Mouse (Mus musculus): ENCODE data around the gene Sv2c.

The Sv2c gene

DNA sequence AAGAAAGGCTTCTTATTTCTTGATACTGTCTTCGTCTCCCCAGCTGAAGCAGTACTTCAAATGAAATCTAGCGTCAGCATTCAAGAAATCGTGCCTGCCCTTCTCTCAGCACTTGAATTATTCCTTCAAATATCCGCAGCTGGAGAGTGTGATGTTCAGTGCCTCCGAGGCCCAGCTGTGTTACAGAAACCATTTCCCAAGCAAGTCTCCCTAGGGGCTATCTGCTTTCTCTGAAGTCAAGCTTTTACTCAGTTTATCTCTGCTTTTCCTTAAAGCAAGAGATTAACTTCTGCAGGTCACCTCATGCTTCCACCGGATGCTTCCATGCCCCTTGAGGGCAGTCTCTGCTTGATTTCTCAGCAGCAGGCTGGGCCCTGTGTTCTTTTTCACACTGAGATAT, 166.8 kb downstream of the Sv2c start:
- no peak for DNase-seq

DNA sequence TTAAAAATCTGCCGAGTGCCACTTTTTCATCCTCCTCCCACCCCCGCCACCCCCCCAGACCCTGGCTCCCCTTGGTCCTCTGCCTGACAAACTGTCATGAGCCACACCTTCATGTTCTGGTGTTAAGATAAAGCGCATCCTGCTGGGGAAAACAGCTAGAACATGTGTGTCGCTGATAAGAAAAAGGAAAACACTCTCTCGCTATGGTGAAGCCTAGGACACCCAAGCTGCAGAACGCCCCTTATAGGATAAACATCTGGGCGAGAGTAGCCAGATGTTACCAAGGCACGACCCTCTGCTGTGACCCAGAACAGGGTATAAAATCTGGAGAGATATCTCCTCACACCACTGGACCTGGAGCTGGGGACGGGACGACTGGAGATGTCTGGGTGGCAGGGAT, 167.2 kb downstream of the Sv2c start:
- DNase-seq = no peak

DNA sequence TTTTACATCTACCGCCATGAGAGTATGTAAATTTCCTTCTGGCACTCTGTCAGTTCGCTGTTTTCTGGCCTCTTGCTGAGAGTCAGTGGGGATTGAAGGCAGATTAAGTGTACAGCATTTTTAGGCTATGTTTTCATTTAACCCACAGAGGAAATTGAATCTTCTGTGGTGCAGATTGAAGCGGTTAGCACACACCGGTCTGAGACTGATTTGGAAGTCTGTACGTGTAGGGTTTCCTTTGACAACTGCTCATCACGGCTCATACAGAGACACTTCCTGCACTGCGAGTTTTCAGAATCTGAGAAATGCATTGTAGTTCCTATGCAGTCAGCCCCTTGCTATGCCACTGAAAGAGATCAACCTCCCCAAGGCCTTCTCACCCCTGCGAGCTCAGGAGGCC, 168.2 kb downstream of the Sv2c start:
- DNase-seq = no peak

DNA sequence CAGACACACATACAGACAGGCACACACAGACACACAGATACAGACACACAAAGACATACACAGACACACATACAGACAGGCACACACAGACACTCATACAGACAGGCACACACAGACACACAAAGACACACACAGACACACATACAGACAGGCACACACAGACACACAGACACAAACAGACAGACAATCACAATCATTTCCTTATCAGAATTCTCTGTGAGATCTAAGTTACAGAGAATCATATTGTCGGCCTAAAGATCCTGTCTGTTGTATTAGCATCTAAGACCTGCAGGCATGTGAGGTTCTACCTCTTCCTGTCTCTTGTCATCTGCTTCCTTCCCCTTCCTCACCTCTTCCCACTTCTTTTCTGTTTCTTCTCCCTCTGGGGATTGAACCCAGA, 168.7 kb downstream of the Sv2c start:
- no peak for DNase-seq

DNA sequence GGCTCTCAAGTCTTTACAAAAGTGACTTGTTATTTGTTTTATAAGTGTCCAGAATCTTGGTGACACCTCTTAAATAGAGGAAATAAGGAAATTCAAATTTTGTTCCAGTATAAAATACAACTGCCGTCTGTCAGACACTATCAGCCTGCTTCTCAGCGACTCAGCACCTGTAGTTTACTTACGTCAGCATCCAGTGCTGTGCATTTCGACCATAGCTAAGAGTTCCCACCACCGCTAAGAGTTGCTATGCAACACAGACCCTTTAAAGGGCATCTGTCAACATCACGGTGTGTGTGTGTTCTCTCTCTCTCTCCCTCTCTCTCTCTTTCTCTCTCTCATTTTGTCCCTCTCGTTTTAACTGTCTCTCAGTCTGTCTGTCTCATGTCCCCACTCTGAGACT, 170.5 kb downstream of the Sv2c start:
- DNase-seq = no peak

DNA sequence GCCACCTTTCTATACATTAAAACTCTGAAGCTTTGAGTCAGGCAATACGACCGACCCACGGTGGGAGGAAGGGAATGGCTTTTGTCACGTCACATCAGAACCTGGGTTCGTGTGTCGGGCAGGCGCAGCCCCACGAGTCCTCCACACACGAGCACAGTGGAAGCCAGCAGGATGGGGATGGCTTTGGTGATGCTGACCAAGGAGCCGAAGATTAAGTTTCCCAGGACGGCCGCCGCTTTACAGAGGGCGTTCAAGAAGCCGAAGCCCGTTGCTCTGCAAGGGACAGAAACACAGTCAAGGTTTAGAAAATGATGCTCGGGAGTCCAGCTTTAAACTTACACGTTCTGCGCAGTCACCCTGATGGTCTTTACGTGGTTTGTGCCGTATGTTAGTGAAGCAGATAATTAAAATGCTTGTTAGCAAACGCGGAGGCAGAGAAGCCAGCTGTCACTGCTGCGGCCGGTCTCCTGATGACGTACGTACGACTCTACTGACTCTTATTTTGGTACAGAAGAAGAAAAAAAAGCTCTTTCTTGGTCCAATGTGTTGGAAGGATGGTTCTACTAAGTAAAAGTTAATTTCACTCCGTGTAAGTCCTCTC, 171.1 kb downstream of the Sv2c start:
- DNase-seq = peak; percentile 11 to 30

DNA sequence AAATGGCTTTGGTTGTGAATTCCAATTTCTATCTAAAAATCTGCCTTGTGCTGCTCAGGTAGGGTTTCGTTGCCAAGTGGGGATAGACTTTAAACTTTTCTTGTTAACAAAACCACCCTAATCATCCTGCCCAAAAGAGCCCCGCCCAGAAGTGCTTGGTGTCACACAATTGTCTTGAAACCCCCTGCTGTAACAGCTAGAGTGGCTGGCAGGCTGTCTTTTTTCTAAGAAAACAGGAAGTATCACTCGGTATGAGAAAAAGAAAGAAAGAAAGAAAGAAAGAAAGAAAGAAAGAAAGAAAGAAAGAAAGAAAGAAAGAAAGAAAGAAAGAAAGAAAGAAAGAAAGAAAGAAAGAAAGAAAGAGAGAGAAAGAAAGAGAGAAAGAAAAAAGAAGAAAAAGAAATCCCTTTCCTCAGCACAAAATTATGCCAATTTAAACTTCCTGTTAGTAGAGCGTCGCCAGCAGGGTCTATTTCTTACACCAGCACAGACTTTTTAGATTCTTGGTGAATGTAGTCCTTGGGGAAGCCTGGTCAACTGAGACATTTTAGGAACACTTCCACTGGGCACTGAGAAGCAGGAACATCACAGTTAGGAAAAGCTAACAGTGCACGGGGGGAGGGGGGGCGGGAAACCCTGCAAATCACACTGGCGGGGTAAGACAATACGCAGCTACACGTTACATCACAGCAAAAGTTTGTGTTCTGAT, 171.7 kb downstream of the Sv2c start:
- no peak for DNase-seq

DNA sequence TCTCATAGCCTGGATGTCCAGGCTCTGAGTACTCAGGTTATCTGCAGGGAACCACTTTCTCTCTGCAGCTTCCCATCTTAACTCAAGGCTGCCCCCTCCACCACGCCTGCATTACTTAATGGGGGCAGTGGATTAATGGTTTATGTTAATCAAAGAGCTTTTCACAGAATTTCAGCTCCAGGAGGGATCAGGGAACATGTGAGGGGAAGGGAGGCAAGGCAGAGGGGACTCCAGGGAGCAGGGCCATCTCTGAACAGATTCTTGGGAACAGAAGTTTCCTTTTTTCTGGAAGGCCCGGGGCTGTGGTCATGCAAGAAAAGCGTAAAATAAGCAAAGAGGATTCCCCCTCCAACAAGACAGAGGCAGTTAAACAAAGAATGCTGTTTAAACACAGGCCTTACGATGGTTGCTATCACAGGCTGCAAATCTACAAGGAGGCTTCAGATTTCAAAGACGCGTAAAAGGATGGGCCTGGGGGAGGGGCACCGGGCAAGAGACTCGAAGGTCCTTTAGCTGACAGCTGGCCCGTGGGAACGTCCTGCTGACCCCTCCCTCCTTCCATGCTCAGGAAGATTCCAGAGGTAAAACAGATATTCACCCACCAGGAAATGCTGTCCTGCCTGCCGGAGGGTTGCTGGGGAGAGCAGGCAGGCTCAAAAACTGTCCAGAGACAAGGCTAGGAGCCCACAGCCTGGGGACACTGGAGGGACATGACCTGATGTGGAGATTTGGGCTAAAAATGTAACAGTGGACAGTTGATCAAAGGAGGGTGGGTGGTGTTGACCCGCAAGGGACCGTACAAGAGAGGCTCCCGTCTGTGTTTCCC, 172.5 kb downstream of the Sv2c start:
- no peak for DNase-seq

DNA sequence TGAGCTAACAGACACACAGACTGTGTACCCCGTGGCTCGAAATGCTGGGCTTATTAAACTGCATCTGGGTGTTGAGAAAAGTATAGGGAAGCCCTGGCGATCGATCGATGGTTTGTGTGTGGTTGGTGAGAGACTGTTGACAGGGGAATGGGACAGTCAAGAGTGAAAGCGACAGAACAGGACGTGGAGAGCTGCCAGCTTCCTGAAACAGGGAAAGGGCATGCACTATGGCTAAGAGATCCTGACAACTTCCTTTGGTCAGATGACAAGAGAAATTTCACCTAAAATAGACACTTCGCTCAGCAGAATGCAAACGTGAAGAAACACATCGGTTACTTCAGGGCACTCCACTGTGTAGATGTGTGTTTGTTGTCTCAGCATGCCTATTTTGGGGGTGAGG, 175.2 kb downstream of the Sv2c start:
- DNase-seq = no peak

DNA sequence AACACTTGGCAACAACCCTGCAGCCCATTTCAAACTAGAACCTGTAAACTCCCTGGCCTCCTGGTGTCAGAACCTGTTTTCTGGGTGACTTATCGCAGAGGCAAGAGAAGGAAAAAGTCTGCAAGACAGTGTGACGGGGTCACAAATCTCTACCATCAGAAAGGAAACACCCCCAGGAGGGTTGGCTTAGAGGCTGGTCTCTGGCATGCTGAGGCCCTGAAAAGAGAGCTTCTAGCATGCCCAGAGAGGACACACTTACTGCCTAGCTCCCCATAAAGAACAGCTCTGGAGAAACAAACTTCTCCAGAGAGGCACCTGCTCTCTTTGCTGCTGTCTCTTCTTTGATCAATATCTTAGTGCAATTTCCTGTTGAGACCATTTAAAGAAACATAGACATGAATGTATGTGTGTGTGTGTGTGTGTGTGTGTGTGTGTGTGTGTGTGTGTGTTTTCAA, 176.0 kb downstream of the Sv2c start:
- DNase-seq = no peak

DNA sequence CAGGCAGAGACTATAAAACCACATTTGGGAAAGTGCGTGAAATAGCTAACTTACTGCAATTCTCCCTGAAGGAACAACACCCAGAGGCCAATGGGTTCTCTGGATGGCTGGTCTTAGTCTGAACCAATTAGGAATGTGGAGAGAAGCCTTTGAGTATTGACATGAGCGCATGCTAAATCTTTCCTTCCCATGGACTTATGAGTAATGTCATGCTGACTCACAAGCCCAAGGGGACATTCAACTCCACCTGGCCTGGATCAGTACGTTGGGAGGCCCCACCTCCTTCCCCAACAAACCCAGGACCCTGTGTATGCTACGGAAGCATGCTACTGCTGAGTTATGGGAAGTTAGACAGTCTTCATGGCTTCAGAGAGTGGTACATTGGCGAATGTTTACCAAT, 177.2 kb downstream of the Sv2c start:
- DNase-seq = no peak

DNA sequence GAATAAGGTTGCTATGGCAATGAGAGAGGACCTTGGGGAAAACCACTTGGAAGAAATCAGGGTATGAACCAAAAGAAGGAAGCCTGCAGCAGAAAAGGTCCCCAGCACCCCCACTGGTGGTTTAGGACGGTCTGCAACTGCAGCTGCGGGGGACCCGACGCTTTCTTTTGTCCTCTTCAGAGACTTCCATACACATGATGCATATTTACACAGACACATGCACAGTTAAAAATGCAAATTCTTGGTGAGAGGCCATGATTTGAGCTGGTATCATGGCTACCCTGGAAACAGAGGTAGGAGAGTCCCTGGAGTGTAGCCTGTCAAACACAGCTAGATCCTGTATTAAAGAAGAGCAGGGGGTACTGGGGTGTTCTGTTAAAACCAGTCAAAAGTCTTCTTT, 178.7 kb downstream of the Sv2c start:
- DNase-seq = no peak

DNA sequence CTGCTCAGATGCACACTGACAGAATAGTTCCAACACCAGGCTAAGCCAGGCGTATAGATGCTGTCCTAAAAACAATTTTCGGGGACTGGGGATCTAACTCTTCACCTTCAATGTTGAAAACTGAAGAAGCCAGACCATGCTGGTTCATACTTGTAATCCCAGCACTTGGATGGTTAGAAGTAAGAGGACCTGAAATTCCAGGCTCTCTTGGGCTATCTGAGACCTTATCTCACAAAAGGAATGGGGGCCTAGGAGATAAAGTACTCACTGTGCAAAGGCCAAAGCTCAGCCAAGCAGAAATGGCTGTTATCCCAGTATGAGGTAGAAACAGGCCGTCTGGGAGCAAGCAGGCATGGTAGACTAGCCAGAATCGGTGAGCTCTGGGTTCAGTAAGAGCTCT, 180.1 kb downstream of the Sv2c start:
- no peak for DNase-seq

DNA sequence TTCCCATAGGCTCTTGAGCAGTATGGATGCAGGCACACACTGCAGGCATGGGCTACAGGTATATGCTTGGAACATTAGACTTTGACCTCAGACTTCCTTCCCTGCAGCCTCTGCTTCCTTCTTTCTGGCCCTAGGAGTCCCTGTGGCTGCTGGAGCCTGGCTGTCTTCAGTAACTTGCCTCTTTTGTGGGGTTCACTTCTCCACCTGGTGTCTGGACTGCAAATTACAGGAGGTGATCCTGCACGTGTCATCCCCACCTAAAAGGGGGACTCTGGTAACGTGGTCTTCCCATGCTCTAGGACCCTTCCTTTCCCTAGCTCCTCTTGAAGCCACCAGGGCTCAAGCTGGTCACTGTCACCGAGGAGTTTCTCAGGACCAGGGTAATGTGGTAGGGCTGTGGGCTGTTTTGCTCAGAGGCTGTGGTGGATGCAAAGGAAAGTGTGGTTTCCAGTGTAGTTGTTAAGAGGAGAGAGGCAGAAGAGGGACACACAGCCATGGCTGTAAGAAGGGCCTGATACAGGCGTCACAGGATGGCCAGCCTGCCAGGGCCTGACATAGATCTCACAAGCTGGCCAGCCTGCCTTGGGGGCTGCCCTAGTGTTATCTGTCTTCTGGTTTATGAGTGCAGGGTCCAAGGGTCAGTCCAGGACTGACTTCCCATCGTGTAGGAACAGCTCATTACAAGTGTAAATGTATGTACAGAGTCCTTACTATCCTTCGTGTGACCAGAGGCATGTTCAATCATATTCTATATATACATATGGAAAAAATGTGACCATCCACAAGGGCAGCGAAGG, 181.1 kb downstream of the Sv2c start:
- peak; percentile 24 to 28 for DNase-seq

DNA sequence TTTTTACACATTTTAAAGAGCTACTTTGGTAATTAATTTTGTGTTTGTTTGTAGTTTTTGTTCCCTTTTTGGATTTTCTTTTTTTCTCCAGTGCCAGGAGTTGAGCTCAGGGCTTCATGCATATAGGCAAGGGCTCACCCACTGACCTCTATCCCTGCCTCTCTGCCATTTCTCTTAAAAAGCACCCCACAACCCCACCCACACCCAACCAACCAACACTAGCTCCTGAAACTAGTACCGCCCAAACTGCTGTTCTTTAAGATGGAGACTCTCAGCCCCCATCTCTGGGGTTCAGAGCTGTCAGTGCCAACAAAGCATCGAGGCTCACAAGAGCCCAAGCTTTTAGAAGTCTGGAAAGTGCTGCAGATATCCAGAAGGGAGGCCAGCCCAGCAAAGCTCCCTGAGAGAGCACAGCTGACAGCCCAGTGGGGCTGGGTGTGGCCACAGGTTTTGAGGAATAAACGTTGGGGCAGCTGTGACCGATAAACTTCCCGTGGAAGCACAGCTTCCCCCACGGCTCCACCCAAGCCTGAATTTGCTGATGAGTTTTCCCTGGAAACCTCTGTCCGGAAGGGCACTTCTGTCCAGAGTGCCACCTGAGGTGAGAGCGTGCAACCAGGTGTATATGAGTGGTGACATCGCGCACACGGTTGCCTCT, 181.8 kb downstream of the Sv2c start:
- no peak for DNase-seq

DNA sequence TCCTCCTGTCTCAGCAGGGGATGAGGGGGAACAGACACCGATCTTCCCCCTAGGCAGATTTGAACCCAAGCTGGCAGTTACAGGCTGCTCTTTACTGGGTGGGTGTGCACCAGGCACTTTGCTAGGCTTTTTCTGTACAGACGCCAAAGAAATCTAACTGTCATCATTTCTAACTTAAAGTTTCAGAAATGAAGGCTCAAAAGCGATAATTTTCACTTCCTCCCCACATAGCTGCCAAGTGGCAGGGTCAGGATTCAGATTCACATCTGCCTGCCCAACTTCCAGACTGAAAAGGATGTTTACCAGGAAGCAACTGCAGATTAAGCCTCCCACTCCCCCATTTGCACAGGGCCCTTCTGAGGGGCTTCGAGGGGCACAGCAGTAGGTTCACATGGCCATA, 183.0 kb downstream of the Sv2c start:
- DNase-seq = no peak

DNA sequence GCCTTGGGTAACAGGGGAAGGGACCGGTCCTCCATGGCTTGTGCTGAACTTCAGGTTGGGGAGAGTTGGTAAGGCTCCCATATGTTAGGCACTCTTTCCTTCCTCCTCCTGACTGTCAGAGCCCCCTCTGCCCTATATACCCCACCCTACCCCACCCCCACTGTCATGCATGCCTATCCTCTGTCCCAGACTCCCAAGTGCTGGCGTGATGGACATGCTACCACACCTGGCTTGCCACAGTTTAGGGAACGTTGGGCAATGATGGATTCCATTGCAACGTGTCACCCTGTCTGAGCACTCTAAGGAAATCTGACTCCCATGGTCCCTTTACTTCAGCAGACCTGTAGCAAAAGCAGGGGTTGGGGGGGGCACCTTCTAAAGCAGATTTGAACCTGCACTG, 183.6 kb downstream of the Sv2c start:
- no peak for DNase-seq

DNA sequence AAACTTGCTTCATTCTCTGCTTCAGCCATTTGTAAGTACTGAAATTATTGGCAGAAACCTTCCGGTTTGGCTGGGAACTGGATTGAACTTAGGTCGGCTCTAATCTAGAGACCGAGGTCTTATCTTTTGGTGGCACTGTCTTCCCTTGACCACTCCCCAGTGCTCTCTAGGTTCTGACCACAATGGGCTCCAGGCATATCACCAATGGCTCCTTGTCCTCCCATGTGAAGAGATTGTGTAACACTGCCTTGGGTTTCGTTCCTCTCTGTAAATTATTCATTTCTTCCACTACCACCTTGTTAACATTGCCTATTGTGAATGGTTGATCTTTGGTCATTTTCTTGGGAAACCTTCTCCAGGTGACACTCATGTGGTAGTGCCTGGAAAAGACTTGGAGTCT, 184.0 kb downstream of the Sv2c start:
- no peak for DNase-seq

DNA sequence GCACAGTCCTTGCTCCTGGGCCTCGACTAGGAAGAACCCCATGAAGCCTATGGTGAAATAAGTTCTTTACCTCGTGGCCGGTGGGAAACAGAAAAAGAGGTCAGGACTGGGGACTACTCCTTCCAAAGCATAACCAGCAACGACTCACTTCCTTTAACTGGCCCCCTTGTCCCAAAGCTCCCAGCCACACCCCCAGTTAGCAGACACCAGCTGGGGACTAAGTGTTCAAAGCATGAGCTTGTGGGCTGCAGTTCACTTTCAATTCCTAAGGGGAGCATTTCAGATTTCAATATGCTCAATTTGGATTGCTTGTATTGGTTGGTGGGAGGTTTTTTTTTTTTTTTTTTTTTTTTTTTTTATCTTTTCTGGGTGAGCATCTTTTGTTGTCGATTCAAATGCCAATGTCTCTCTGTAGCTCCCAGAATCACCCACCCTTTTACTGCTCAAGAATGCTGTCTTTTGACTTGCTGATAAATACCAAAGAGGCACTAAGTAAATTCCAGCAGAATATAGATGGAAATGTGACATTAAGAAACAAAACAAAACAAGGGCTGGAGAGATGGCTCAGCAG, 186.4 kb downstream of the Sv2c start:
- no peak for DNase-seq

DNA sequence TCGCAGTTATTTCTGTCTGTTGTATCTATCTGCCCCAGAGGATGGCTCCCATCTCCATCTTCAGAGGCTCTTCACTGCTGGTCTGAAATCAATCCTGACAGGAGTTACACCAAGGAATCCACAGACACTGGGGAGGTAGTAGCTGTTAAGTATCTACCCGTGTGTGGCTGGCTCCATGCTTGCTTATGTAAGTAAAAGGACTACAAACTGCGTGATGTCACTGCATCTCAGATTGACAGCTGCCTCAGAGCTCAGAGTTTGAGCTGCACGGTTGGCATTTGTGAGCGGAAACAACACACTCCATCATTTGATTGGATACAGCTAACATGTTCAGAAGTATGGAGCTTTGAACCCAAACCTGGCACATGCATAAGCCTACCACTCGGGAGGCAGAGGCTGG, 187.8 kb downstream of the Sv2c start:
- no peak for DNase-seq

DNA sequence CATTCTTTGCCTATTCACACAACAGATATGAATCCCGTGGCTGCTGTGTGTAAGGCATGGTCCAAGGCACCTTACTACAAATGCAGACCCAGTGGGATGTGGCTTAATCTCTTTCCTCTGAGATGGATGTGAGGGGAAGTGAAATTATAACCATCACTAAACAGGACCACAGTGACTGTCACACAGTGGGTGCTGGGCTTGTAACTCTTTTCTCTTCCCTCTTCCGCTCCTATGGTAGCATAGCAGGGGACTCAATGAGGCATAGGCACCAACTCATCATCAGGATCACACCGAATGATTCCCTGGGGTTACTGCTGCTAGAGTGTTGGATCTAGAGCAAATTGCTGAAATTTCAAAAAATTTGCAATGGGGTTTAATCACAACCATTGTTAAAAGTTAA, 188.5 kb downstream of the Sv2c start:
- no peak for DNase-seq

DNA sequence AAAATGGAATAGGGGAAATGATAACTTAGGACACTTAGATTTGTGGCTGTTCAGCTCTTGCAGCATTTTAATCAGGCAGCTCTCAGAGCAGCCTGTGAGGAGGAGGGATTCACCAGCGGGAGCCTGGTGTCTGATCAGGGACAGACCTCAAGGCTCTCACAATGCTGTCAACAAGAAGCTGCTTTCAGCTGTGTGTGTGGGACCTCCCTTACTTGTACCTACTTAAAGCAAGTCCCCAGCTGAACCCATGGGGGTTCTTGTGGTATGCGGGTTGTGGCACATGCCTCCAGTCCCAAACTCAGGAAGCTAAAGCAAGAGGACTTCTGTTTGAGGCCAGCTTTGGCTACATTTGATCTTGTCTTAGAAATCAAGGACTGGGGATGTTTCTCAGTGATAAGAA, 189.8 kb downstream of the Sv2c start:
- no peak for DNase-seq
